Mouse (Mus musculus) kidney, embryonic 15.5 days (tissue): ENCODE results near the gene Tbck. TPM values are rescaled to one million over a fixed set of nuclear protein-coding genes. Genes with fewer than 3 reads are reported as not detected.

ENCODE experiments used
- ATAC-seq: fragments of 200-750 bp; cut with Nextera tagmentation; replicated peaks from 2 replicates; pipeline ENCODE4 v1.8.0; 2017; ENCODE audit warnings: moderate TSS enrichment; ENCODE audit not compliant: low FRiP score
- H3K27ac ChIP-seq: fragments of 300-500 bp; sonication (generic); 2 replicates; pipeline ENCODE4 v1.5.1; 2015; ENCODE audit warnings: mild to moderate bottlenecking, inconsistent platforms
- H3K27me3 ChIP-seq: fragments of 300-500 bp; sonication (generic); 2 replicates; pipeline ENCODE4 v1.6.1; 2015; ENCODE audit warnings: inconsistent platforms
- H3K36me3 ChIP-seq: fragments of 300-500 bp; sonication (generic); 2 replicates; pipeline ENCODE4 v1.6.1; 2015; ENCODE audit warnings: inconsistent platforms
- H3K4me1 ChIP-seq: fragments of 300-500 bp; sonication (generic); 2 replicates; pipeline ENCODE4 v1.6.1; 2015; ENCODE audit warnings: inconsistent platforms
- H3K4me2 ChIP-seq: fragments of 300-500 bp; sonication (generic); 2 replicates; pipeline ENCODE4 v1.6.1; 2015; ENCODE audit warnings: moderate library complexity, mild to moderate bottlenecking, inconsistent platforms
- H3K4me3 ChIP-seq: fragments of 300-500 bp; sonication (generic); replicated peaks from 2 replicates; pipeline ENCODE4 v1.5.1; 2015; ENCODE audit warnings: mild to moderate bottlenecking, inconsistent platforms
- H3K9ac ChIP-seq: fragments of 300-500 bp; sonication (generic); 2 replicates; pipeline ENCODE4 v1.6.1; 2015; ENCODE audit warnings: mild to moderate bottlenecking, inconsistent platforms
- H3K9me3 ChIP-seq: fragments of 300-500 bp; sonication (generic); replicated peaks from 2 replicates; pipeline ENCODE4 v1.6.1; 2016; ENCODE audit warnings: inconsistent platforms
- WGBS: fragments of 180-500 bp; shearing (Covaris S2); methylation state at CpG from one replicate; pipeline ENCODE4 v1.1.7; 2015; ENCODE audit warnings: mixed read lengths; 5-methylcytosine and 5-hydroxymethylcytosine counted together
- polyA plus RNA-seq: library from polyadenylated mRNA; unstranded; fragments of >200 nt; fragmentation: Nextera tagmentation; extraction: Ambion mirVana; gene quantifications from 2 replicates; pipeline ENCODE4 v1.2.1, GENCODE M21; 2015

Gene Tbck
- polyA plus RNA-seq, 1 experiment from 2014 or later = 22.6 TPM

DNA sequence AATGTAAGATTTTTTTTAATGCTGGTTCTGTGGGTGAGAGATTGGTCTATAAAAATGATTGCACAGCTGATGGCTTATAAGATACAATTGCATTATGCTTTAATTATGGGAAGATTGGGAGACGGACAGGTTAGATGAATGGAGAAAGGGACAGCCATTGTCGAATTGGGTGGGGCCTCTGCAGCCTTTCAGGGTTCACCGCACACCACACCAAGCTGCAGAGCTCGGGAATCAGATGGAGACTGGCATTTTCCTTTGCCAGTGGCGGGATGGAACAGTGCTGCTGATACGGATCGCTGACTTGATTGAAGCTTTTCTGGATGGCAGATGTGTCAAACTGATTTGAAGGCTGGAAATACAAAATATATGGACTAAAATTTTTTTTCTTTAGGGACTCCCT is 88.1 kb downstream of the Tbck start:
- H3K9ac ChIP-seq = no peak overlapping the region
- no peaks in the 10 kb centered on the region for H3K27me3 ChIP-seq
- H3K36me3 ChIP-seq = peaks cover 14% of the 10 kb centered on the region
- 61% methylated on average over 7 of the region's 7 CpGs for WGBS
- no peak overlapping the region for H3K4me2 ChIP-seq
- H3K4me3 ChIP-seq = no peak overlapping the region
- no peak overlapping the region for H3K27ac ChIP-seq
- ATAC-seq = peak; percentile 74
- H3K9me3 ChIP-seq = no peaks in the 10 kb centered on the region
- 0 out of 2 replicates have a peak, but pooled peaks cover 7% of the 10 kb centered on the region for H3K4me1 ChIP-seq

DNA sequence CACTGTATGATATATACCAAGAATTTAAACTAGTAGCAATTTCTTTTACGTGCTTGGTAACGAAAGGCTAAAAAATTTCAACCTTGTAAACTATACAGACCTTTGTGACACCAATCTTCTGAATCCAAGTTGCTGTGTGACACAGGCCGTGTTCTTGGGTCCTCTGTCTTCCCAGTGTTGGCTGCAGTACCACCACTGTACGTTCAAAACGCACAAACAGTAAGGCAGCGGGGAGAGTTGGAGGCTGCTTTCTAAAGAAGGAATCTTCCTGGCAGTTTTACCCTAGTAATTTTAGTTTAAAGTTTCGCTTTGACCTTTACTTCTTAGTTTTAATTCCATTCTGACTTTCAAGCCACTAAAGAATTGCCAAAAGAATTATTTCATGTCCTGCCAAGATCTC is 92.7 kb downstream of the Tbck start:
- ATAC-seq = no peak
- H3K4me2 ChIP-seq = no peak overlapping the region

DNA sequence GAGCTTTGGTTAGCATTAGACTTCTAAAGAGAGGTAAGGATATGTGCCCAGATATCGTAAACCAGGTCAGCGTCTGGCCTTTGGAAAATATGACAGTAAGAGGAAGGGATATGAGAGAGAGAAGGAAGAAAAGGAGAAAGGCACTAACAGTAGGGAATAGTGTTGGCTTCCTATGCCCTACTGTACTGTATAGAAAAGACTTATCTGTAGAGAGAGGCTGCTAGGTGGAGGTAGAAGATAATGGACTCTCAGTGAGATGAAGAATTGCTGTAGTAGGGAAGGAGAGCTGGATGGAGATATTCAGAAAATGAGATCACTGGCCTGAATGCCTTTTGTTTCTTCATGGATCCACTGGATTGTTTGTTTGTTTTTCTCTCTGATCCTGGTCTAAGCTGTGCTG is 97.2 kb downstream of the Tbck start:
- no peaks in the 10 kb centered on the region for H3K27me3 ChIP-seq
- no peak overlapping the region for H3K9ac ChIP-seq
- H3K27ac ChIP-seq = no peak overlapping the region
- H3K4me1 ChIP-seq = peaks cover 5% of the 10 kb centered on the region; the same call in 1 of the 2 replicates
- 94% methylated on average over 2 of the region's 2 CpGs for WGBS
- no peaks in the 10 kb centered on the region for H3K9me3 ChIP-seq
- ATAC-seq = no peak
- H3K36me3 ChIP-seq = no peaks in the 10 kb centered on the region
- H3K4me3 ChIP-seq = no peak overlapping the region
- H3K4me2 ChIP-seq = no peak overlapping the region

More for the DNA sequence above, 92.7 kb downstream of the Tbck start:
- Histone ChIP-seq H3K36me3 (peaks cover 10% of the 10 kb centered on the region), H3K27me3 (no peaks in the 10 kb centered on the region), H3K4me3 (no peak overlapping the region), H3K27ac (no peak overlapping the region), H3K9me3 (no peaks in the 10 kb centered on the region), H3K9ac (no peak overlapping the region), H3K4me1 (peaks cover 7% of the 10 kb centered on the region; the same call in 1 of the 2 replicates)
- 86% methylated on average over 7 of the region's 7 CpGs for WGBS

DNA sequence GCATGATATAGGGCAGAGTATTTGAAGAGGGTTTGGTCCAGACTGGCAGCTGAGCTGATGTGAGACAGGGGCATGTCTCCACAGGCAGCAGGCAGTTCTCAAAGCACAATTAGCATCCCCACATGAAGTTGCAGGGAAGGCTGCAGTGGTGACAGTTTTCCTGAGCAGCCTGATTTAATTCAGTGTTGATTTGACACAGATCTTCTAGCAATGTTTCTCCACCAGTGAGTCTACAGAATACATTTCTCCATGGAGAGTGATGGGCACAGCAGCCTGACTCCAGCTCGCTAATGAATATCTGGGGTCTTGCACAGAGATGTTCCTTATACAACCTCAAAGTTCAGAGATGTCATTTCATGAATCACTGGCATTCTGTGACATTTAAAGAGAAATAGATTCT is 99.1 kb downstream of the Tbck start:
- 77% methylated on average over 1 of the region's 1 CpGs for WGBS
- no peak for ATAC-seq
- H3K4me3 ChIP-seq = no peak overlapping the region

DNA sequence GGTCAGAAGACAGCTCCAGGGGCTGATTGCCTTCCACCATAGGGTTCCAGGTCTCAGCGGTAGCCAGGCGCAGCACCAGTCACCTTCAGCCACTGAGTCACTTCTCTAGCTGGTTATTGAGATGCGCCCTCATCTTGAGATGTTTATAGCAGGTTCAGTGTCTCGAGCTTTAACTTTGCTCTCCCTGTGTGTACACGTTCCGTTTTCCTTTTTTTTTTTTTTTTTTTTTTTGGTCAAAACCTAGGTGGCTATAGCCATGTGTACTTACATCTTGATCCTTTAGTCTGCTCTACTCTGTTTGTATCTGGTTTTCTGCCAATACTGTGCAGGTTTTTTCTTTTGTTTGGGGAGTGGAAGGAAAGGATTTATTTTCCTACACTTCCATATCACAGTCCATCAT is 100.8 kb downstream of the Tbck start:
- Histone ChIP-seq H3K9me3 (no peaks in the 10 kb centered on the region), H3K27ac (no peak overlapping the region), H3K27me3 (no peaks in the 10 kb centered on the region), H3K36me3 (no peaks in the 10 kb centered on the region), H3K4me1 (peaks cover 5% of the 10 kb centered on the region; the same call in 1 of the 2 replicates), H3K4me3 (no peak overlapping the region), H3K9ac (no peak overlapping the region), H3K4me2 (no peak overlapping the region)
- ATAC-seq = no peak
- WGBS = 86% methylated on average over 6 of the region's 6 CpGs

More for the DNA sequence above, 99.1 kb downstream of the Tbck start:
- H3K27me3 ChIP-seq = no peaks in the 10 kb centered on the region
- H3K4me1 ChIP-seq = peaks cover 5% of the 10 kb centered on the region; the same call in 1 of the 2 replicates
- no peaks in the 10 kb centered on the region for H3K9me3 ChIP-seq
- no peak overlapping the region for H3K4me2 ChIP-seq
- H3K9ac ChIP-seq = no peak overlapping the region
- no peaks in the 10 kb centered on the region for H3K36me3 ChIP-seq
- H3K27ac ChIP-seq = no peak overlapping the region

DNA sequence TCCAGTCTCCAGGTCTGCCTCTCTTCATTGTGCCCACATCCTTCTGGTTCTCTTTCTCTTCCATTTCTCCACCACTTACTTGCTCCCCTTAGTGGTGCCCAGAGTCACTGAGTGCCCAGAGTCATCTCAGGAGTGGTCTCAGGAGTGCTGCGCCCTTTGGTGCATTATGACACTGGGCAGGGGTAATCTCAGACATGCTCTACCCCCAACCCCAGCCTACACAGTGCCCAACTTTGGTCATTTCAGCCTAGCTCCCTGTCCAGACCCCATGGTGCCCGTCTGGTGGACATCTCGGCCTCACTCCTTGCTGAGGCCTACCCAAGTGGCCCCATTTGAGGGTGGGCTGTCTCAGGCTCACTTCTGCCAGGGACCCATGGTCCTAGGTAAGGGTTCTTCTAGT is 102.7 kb downstream of the Tbck start:
- Histone ChIP-seq H3K4me3 (no peak overlapping the region), H3K9ac (no peak overlapping the region), H3K4me1 (peaks cover under 1% of the 10 kb centered on the region; the same call in 1 of the 2 replicates), H3K27ac (no peak overlapping the region), H3K4me2 (no peak overlapping the region), H3K36me3 (no peaks in the 10 kb centered on the region), H3K27me3 (no peaks in the 10 kb centered on the region), H3K9me3 (no peaks in the 10 kb centered on the region)
- WGBS = 96% methylated on average over 3 of the region's 3 CpGs
- no peak for ATAC-seq

DNA sequence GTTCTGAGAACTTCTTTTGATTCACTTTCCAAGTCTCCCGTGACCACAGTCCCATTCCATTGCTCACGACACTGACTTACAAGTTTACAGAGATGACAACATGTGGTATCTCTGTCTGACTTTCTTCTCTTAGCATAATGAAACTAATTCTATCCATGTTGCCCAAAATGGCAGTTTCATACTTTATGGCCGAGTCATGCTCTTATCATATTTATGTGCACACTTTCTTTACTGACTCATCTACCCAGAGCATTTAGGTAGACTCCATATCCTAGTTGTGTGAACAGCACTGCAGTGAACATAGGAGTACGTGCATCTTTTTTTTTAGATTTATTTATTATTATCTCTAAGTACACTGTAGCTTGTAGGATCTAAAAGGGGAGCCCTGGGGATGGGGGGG is 103.8 kb downstream of the Tbck start:
- Histone ChIP-seq H3K4me2 (no peak overlapping the region), H3K4me3 (no peak overlapping the region), H3K27ac (no peak overlapping the region), H3K9me3 (no peaks in the 10 kb centered on the region), H3K36me3 (no peaks in the 10 kb centered on the region), H3K27me3 (no peaks in the 10 kb centered on the region), H3K4me1 (no peaks in the 10 kb centered on the region), H3K9ac (no peak overlapping the region)
- WGBS = 92% methylated on average over 4 of the region's 4 CpGs
- ATAC-seq = no peak

DNA sequence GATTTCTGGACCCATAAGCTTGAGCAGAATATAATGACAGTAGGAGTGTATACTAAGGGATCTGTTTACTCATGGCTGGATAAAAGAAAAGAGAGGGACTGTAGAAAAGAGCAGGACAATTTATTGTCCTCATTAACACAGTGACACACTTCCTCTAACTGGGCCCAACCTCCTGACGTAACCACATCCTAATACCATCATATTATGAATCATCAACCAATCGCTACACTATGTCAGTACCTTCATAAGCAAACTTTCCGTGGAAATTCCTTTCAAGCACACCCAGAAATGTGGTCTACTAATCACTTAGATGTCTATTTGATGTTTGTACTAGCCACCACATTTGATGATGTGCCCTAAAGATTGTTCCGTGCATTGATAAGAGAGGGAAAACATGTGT is 107.2 kb downstream of the Tbck start:
- Histone ChIP-seq H3K9ac (no peak overlapping the region), H3K4me3 (no peak overlapping the region), H3K4me2 (no peak overlapping the region), H3K4me1 (no peaks in the 10 kb centered on the region), H3K27me3 (no peaks in the 10 kb centered on the region), H3K9me3 (no peaks in the 10 kb centered on the region), H3K27ac (no peak overlapping the region), H3K36me3 (no peaks in the 10 kb centered on the region)
- WGBS = 80% methylated on average over 4 of the region's 4 CpGs
- no peak for ATAC-seq

DNA sequence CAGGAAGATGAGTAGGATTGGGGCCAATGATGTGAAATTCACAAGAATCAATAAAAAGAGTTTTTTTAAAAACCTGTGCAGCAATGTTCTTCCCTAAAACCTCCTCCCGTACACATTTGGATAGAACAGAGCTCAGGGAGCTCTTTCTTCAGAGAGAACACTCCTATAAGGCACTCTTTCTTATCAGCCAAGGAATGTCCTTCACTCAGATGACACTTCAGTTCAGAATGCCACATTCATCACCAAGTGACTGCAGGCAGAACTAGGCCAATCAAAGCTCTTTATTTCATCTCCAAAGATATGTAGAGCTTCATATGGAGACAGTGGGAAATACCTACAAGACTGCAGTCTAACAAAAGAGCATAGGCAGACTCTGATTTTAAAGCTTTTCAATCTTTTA is 116.3 kb downstream of the Tbck start:
- H3K27ac ChIP-seq = no peak overlapping the region
- WGBS = 87% methylated on average over 1 of the region's 1 CpGs
- peaks cover 28% of the 10 kb centered on the region for H3K36me3 ChIP-seq
- no peaks in the 10 kb centered on the region for H3K27me3 ChIP-seq
- H3K4me3 ChIP-seq = no peak overlapping the region
- H3K9me3 ChIP-seq = no peaks in the 10 kb centered on the region
- no peak overlapping the region for H3K4me2 ChIP-seq
- H3K9ac ChIP-seq = no peak overlapping the region
- H3K4me1 ChIP-seq = no peaks in the 10 kb centered on the region
- ATAC-seq = no peak

DNA sequence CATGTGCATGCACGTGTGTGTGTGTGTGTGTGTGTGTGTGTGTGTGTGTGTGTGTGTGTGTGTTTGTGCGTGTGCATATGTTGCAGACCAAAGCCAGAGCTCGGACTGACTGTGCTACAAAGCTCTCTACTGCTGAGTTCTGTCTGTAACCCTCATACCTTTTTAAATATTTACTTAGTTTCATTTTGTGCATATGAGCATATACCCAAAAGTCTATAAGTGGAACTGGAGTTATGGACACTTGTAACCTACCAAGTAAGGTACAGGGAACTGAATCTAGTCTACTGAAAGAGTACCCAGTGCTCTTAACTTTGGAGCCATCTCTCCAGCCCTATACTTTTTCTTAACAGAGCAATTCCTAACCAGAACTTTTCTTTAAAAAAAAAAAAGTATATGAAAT is 118.0 kb downstream of the Tbck start:
- peaks cover 28% of the 10 kb centered on the region for H3K36me3 ChIP-seq
- H3K27me3 ChIP-seq = no peaks in the 10 kb centered on the region
- H3K4me3 ChIP-seq = no peak overlapping the region
- H3K4me2 ChIP-seq = no peak overlapping the region
- no peaks in the 10 kb centered on the region for H3K9me3 ChIP-seq
- 88% methylated on average over 3 of the region's 3 CpGs for WGBS
- ATAC-seq = no peak
- H3K9ac ChIP-seq = no peak overlapping the region
- H3K4me1 ChIP-seq = no peaks in the 10 kb centered on the region
- no peak overlapping the region for H3K27ac ChIP-seq

DNA sequence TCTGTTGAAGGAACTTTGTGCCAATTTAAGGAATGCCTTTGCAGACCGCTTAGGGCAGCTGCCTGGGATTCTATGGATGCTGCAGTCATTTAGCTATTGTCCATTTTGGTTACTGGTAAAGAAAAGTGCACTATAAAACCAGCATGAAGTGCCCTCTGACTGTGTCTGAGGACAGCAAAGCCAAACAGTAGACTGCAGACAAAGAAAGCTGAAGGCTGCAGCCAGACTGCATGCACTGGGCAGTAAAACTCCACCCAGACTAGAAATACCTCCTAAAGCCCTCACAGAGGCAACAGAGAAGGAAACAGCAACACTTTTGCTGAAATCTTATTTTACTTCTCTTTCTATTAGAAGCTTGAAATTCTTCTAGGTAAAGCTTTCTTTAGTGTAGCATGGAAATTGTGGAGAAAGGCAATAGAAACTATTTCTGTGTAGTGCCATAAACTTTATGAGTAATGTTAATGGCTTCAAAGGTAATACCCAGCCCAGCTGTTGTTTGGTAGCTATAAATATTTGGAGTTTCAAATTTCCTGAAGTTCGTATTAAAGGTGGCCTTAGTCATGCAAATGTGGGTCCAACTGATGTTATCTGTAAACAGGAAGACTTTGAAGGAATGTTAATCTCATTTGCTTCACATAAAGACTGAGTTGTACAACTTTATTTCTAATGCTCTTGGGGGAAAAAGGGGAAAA is 124.1 kb downstream of the Tbck start:
- Histone ChIP-seq H3K4me3 (no peak overlapping the region), H3K9ac (no peak overlapping the region), H3K4me1 (0 out of 2 replicates have a peak, but pooled peaks cover under 1% of the 10 kb centered on the region), H3K27ac (peak overlapping the region; percentile 72), H3K9me3 (no peaks in the 10 kb centered on the region), H3K27me3 (no peaks in the 10 kb centered on the region), H3K4me2 (no peak overlapping the region), H3K36me3 (peaks cover 13% of the 10 kb centered on the region)
- 51% methylated on average over 2 of the region's 2 CpGs for WGBS
- no peak for ATAC-seq

DNA sequence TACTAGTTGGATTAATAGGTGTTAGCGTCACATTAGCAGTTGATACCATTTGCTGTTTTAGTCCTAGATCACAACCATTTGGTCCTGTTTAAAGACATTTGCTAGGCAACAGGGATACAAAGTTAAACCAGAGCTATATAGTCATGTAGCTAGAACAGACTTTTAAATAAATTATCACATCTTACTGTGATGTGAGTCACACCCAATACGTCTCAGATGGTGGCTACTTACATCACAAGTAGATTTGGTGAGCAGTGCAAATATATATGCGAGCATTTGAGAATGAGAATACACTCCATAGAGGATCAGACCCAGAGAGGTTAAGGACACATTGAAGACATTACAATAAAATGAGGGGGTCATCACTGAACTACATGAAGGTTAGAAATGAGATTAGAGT is 125.0 kb downstream of the Tbck start:
- ATAC-seq = no peak
- no peak overlapping the region for H3K27ac ChIP-seq

DNA sequence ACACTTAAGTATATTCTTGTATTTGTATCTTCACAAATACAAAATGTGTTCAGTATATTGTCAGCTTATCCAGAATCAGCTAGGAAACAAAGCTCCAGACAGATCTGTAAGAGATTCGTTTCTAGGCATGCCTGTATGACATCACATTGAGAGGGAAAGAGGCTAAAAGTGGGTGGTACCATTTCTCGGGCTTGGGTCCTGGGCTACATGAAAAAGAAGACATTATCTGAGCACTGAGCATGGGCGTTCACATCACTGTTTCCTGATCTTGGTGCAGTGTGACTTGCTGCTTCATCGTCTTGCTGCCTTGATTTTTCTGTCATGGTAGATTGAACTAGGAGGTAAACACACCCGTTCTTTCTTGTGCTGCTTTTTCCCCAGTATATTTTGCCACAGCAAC is 127.8 kb downstream of the Tbck start:
- Histone ChIP-seq H3K9me3 (no peaks in the 10 kb centered on the region), H3K4me2 (no peak overlapping the region), H3K4me3 (no peak overlapping the region), H3K9ac (no peak overlapping the region), H3K4me1 (0 out of 2 replicates have a peak, but pooled peaks cover 3% of the 10 kb centered on the region), H3K36me3 (0 out of 2 replicates have a peak, but pooled peaks cover 3% of the 10 kb centered on the region), H3K27ac (no peak overlapping the region), H3K27me3 (no peaks in the 10 kb centered on the region)
- no peak for ATAC-seq
- 71% methylated on average over 5 of the region's 5 CpGs for WGBS

More for the DNA sequence above, 125.0 kb downstream of the Tbck start:
- Histone ChIP-seq H3K9me3 (no peaks in the 10 kb centered on the region), H3K27me3 (no peaks in the 10 kb centered on the region), H3K9ac (no peak overlapping the region), H3K36me3 (peaks cover 11% of the 10 kb centered on the region), H3K4me2 (no peak overlapping the region), H3K4me1 (0 out of 2 replicates have a peak, but pooled peaks cover 3% of the 10 kb centered on the region), H3K4me3 (no peak overlapping the region)
- 77% methylated on average over 3 of the region's 3 CpGs for WGBS
